Mouse (Mus musculus): ENCODE measurements at regions not wholly inside any gene's neighbourhood (a gene's known extent, or its start where the extent isn't known, plus 50 kb on each side); places are given as distances from the start of the nearest gene placed in this dataset.

DNA sequence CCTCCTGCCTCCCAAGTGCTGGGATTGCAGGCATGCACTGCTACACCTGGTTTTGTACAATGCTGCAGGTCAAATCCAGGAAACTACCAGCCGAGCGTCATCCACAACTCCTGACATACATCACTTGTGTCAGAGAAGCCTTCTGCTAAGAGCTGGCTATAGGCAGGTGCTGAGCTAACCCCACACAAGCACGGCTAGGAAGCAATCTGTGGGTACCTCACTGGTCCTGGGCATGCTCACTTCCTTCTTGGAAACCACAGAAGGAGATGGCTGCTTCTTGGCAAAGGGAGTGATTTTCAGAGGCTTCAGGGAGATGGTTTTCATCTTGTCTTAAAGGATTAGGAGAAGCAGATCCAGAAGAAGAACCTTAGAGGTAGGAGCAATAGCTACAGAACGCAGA is 111.3 kb downstream of the Zfp706 start:
- H3K27ac ChIP-seq (ENCODE audit: insufficient read depth, low read length) = no peak overlapping the region
- no peak for TF ChIP-seq CTCF (IDR thresholded peaks at IDR 0.05; ENCODE audit: borderline replicate concordance, insufficient read depth, low read depth, low read length)
- TF ChIP-seq POLR2A (IDR thresholded peaks at IDR 0.05; ENCODE audit: borderline replicate concordance, insufficient read depth, low read length) = no peak
- H3K27me3 ChIP-seq (ENCODE audit: control insufficient read depth, insufficient read depth, low read length) = no peaks in the 10 kb centered on the region
- no peak overlapping the region for H3K4me3 ChIP-seq (replicated peaks; ENCODE audit: insufficient read depth, low read depth, low read length)
- WGBS = 82% methylated on average over 4 of the region's 4 CpGs
- DNase-seq = no peak
- H3K4me1 ChIP-seq (ENCODE audit: control insufficient read depth, insufficient read depth, low read length) = peaks cover 15% of the 10 kb centered on the region

DNA sequence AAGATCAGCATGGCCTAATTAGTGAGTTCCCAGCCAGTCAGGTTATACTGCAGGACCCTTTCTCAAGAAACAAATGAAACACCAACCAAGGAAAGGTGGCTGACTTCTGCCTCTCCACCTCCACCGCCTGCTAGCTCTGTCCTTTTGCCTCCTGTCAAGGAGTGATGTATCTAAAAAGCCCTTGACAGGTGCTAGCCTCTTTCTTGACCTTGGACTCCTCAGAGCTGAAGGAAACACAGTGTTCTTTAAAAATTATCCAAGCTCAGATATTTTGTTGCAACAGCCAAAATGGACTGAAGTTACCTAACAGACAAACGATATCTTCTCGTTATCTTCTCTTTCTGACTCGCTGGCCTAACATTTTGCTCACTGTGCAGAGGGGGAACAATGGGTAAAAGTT is 112.5 kb downstream of the Zfp706 start:
- WGBS = 95% methylated on average over 4 of the region's 4 CpGs

DNA sequence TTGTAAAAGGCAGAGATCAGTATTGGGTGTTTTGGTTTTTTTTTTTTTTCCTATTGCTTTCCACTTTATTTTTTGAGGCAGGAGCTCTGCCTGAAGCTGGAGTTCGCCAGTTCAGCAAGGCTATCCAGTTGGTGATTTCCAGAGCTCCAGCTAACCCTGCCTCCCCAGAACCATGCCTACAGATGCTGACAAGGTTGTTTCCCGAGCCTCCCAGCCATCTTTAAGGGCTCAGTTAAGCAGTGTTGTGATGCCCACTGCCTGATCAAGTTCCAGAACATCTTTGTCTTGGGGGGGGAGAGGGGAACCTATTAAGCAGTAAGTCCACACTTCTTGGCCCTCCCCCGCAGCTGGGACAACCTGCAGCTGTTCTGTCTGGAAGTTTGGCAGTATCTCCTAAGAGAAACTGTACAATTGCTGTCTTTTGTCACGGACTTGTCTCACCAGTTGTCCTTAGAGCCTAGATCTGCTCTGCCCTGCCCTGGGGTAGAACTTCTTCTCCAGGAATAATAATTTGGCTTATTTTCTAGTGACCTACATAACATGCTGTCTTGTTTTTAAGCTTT is 114.1 kb downstream of the Zfp706 start:
- WGBS = 56% methylated on average over 4 of the region's 4 CpGs
- DNase-seq = peak in 1 of 2 experiments; percentile 35
- Histone ChIP-seq H3K27me3 (ENCODE audit: control insufficient read depth, insufficient read depth, low read length) (no peaks in the 10 kb centered on the region), H3K27ac (ENCODE audit: insufficient read depth, low read length) (peak overlapping the region; percentile 91), H3K4me1 (ENCODE audit: control insufficient read depth, insufficient read depth, low read length) (peaks cover 17% of the 10 kb centered on the region; the same call in 1 of the 2 replicates), H3K4me3 (replicated peaks; ENCODE audit: insufficient read depth, low read depth, low read length) (no peak overlapping the region)
- TF ChIP-seq POLR2A (IDR thresholded peaks at IDR 0.05; ENCODE audit: borderline replicate concordance, insufficient read depth, low read length) (no peak), CTCF (IDR thresholded peaks at IDR 0.05; ENCODE audit: borderline replicate concordance, insufficient read depth, low read depth, low read length) (no peak)

More for the DNA sequence above, 112.5 kb downstream of the Zfp706 start:
- DNase-seq = no peak
- TF ChIP-seq CTCF (IDR thresholded peaks at IDR 0.05; ENCODE audit: borderline replicate concordance, insufficient read depth, low read depth, low read length) = no peak
- TF ChIP-seq POLR2A (IDR thresholded peaks at IDR 0.05; ENCODE audit: borderline replicate concordance, insufficient read depth, low read length) = no peak
- H3K4me3 ChIP-seq (replicated peaks; ENCODE audit: insufficient read depth, low read depth, low read length) = no peak overlapping the region
- no peak overlapping the region for H3K27ac ChIP-seq (ENCODE audit: insufficient read depth, low read length)
- H3K27me3 ChIP-seq (ENCODE audit: control insufficient read depth, insufficient read depth, low read length) = no peaks in the 10 kb centered on the region
- H3K4me1 ChIP-seq (ENCODE audit: control insufficient read depth, insufficient read depth, low read length) = peaks cover 17% of the 10 kb centered on the region; the same call in 1 of the 2 replicates

DNA sequence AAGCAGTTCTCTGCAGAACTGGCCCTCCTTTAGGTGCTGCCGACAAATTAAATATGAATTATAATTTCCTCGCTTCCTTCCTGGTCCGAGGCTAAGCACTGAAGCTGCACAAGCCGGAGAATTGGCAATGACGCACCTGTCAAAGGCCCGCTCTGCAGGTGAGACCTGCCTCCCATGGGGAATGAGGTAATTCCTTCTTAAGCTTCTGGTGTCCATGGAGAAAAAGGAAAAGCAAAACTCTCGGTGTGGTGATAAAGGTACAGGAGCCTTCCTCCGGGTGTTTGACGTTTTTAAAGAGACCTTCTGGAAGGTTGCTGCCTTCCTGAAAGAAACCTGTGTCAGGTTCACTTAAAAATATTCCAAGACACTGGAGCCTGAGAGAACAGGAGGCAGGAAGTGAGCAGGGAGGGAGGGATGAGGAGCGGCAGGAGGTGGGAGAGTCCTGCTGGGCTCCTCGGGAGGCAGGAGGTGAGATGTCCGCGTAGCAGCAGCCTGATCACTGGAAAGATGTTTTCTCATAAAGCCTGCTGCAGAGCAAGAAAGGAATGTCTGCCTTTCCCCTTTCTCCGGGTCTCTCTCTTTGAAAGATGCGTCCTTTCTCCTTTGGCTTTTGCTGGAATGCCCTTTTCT is 114.9 kb downstream of the Zfp706 start:
- peak overlapping the region; percentile 42 for H3K4me3 ChIP-seq (replicated peaks; ENCODE audit: insufficient read depth, low read depth, low read length)
- H3K27me3 ChIP-seq (ENCODE audit: control insufficient read depth, insufficient read depth, low read length) = no peaks in the 10 kb centered on the region
- peak; percentile 78 to 88 for DNase-seq
- H3K4me1 ChIP-seq (ENCODE audit: control insufficient read depth, insufficient read depth, low read length) = peaks cover 17% of the 10 kb centered on the region; the same call in 1 of the 2 replicates
- WGBS = 5% methylated on average over 15 of the region's 15 CpGs
- peak overlapping the region; percentile 98 for H3K27ac ChIP-seq (ENCODE audit: insufficient read depth, low read length)
- TF ChIP-seq CTCF (IDR thresholded peaks at IDR 0.05; ENCODE audit: borderline replicate concordance, insufficient read depth, low read depth, low read length) (no peak), POLR2A (IDR thresholded peaks at IDR 0.05; ENCODE audit: borderline replicate concordance, insufficient read depth, low read length) (peak; percentile 38; the same call in 1 of the 2 replicates)

DNA sequence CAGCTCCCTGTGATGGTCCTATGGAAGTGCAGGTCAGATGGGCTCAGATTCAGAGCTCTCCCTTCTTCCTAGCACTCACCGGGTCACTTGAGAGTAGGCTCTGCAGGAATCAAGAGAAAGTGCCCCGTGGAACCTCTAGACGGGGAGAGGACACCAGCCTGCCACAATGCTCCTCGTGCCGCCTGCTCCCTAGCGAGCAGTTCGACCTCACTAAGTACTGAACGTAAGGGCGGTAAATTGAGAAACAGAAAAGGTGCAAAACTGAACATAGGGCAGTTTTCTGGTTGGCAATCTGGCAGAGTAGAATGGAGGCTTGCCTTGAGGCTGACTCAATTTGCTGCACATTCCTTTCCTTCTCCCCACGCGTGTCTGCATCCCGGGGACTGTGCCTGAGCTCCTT is 115.7 kb downstream of the Zfp706 start:
- H3K27me3 ChIP-seq (ENCODE audit: control insufficient read depth, insufficient read depth, low read length) = no peaks in the 10 kb centered on the region
- 26% methylated on average over 12 of the region's 12 CpGs for WGBS
- peak; percentile 36 to 56 for DNase-seq
- H3K4me3 ChIP-seq (replicated peaks; ENCODE audit: insufficient read depth, low read depth, low read length) = peak overlapping the region; percentile 48
- TF ChIP-seq POLR2A (IDR thresholded peaks at IDR 0.05; ENCODE audit: borderline replicate concordance, insufficient read depth, low read length) (no peak), CTCF (IDR thresholded peaks at IDR 0.05; ENCODE audit: borderline replicate concordance, insufficient read depth, low read depth, low read length) (no peak)
- peak overlapping the region; percentile 98 for H3K27ac ChIP-seq (ENCODE audit: insufficient read depth, low read length)
- H3K4me1 ChIP-seq (ENCODE audit: control insufficient read depth, insufficient read depth, low read length) = peaks cover 17% of the 10 kb centered on the region; the same call in 1 of the 2 replicates

DNA sequence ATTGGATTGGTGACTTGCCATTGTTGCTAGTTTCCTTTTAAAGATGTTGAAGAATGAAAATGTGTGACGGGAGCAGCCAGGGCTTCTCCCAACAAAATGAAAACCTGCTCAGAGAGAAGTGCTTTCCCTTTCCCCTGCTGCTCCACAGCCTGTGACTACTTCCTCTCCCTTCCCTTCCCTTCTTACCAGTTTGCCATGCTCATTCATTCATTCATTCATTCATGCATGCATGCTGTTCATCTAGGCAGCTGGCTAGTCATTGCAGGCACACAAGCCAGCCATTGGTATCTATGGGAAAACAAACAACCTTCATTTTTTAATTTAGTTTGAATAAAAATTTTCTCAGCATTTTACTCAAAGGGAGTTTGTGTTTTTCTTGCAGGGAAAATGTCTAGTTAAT is 116.3 kb downstream of the Zfp706 start:
- Histone ChIP-seq H3K4me1 (ENCODE audit: control insufficient read depth, insufficient read depth, low read length) (peaks cover 17% of the 10 kb centered on the region; the same call in 1 of the 2 replicates), H3K27me3 (ENCODE audit: control insufficient read depth, insufficient read depth, low read length) (no peaks in the 10 kb centered on the region), H3K27ac (ENCODE audit: insufficient read depth, low read length) (peak overlapping the region; percentile 98), H3K4me3 (replicated peaks; ENCODE audit: insufficient read depth, low read depth, low read length) (no peak overlapping the region)
- TF ChIP-seq POLR2A (IDR thresholded peaks at IDR 0.05; ENCODE audit: borderline replicate concordance, insufficient read depth, low read length) (no peak), CTCF (IDR thresholded peaks at IDR 0.05; ENCODE audit: borderline replicate concordance, insufficient read depth, low read depth, low read length) (no peak)
- no peak for DNase-seq
- 47% methylated on average over 1 of the region's 1 CpGs for WGBS

DNA sequence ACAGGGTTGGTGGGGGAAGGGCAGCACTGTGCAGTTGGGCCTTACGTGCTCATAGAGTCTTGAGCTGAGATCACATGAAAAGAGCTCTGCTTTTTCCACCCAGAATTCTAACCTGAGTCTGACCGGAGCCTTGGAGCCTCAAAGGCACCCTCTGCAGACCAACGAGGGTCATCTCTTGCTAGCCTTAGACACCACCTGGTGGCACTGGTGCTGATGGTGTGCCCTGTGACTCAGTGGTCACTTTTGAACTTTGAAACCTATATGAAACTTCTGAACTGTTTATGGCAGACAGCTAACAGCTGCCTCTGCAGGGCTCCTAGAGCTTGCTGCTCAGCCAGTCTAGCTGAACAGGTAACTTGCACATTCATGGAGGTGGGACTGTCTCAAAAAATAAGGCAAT is 118.5 kb downstream of the Zfp706 start:
- Histone ChIP-seq H3K27me3 (ENCODE audit: control insufficient read depth, insufficient read depth, low read length) (no peaks in the 10 kb centered on the region), H3K4me1 (ENCODE audit: control insufficient read depth, insufficient read depth, low read length) (peaks cover 26% of the 10 kb centered on the region), H3K4me3 (replicated peaks; ENCODE audit: insufficient read depth, low read depth, low read length) (no peak overlapping the region), H3K27ac (ENCODE audit: insufficient read depth, low read length) (no peak overlapping the region)
- no peak for DNase-seq
- no peak for TF ChIP-seq POLR2A (IDR thresholded peaks at IDR 0.05; ENCODE audit: borderline replicate concordance, insufficient read depth, low read length)
- no peak for TF ChIP-seq CTCF (IDR thresholded peaks at IDR 0.05; ENCODE audit: borderline replicate concordance, insufficient read depth, low read depth, low read length)
- 84% methylated on average over 3 of the region's 3 CpGs for WGBS
